Mouse (Mus musculus) ES-Bruce4 (cell line): ENCODE measurements around the gene Tnrc6a.

ENCODE experiments used
- CTCF ChIP-seq: IDR thresholded peaks from one replicate; pipeline ENCODE4 v1.8.1; 2011; ENCODE audit warnings: low read depth, low read length
- POLR2A ChIP-seq: IDR thresholded peaks from one replicate; pipeline ENCODE4 v1.8.1; 2011; ENCODE audit warnings: low read length; ENCODE audit not compliant: insufficient read depth

- TF ChIP-seq CTCF (no peak), POLR2A (no peak)
Measured at GRCm38 (mm10) chr7:123235449-123235848, 111.8 kb downstream of the Tnrc6a start.
